Mouse (Mus musculus) intestine, embryonic 14.5 days (tissue): ENCODE measurements at regions not wholly inside any gene's neighbourhood (a gene's known extent, or its start where the extent isn't known, plus 50 kb on each side); places are given as distances from the start of the nearest gene placed in this dataset.

Experiments used
- ATAC-seq: fragments of 200-750 bp; cut with Nextera tagmentation; replicated peaks from 2 replicates; pipeline ENCODE4 v1.8.0; 2017; ENCODE audit warnings: low read depth, moderate number of reproducible peaks, moderate TSS enrichment, moderate library complexity; ENCODE audit not compliant: low FRiP score, low TSS enrichment
- DNase-seq: peaks from one replicate; pipeline ENCODE4 v3.0.0-alpha.2; 2018; ENCODE audit warnings: low spot score
- H3K27ac ChIP-seq: fragments of 300-500 bp; sonication (generic); 2 replicates; pipeline ENCODE4 v1.5.1; 2014; ENCODE audit warnings: low read depth, mild to moderate bottlenecking, control low read depth
- H3K27me3 ChIP-seq: fragments of 300-500 bp; sonication (generic); replicated peaks from 2 replicates; pipeline ENCODE4 v1.6.1; 2014; ENCODE audit warnings: low read length, control low read depth; ENCODE audit not compliant: control insufficient read depth, insufficient read depth
- H3K36me3 ChIP-seq: fragments of 300-500 bp; sonication (generic); 2 replicates; pipeline ENCODE4 v1.6.1; 2014; ENCODE audit warnings: low read length, control low read depth; ENCODE audit not compliant: control insufficient read depth, insufficient read depth
- H3K4me1 ChIP-seq: fragments of 300-500 bp; sonication (generic); replicated peaks from 2 replicates; pipeline ENCODE4 v1.6.1; 2014; ENCODE audit warnings: low read length, control low read depth, mixed read lengths; ENCODE audit not compliant: control insufficient read depth, insufficient read depth
- H3K4me2 ChIP-seq: fragments of 300-500 bp; sonication (generic); 2 replicates; pipeline ENCODE4 v1.6.1; 2014; ENCODE audit warnings: low read length
- H3K4me3 ChIP-seq: fragments of 300-500 bp; sonication (generic); 2 replicates; pipeline ENCODE4 v1.5.1; 2014; ENCODE audit warnings: low read depth, low read length, control low read depth, mixed read lengths
- H3K9ac ChIP-seq: fragments of 300-500 bp; sonication (generic); 2 replicates; pipeline ENCODE4 v1.6.1; 2014; ENCODE audit warnings: mild to moderate bottlenecking, low read length
- H3K9me3 ChIP-seq: fragments of 300-500 bp; sonication (generic); 2 replicates; pipeline ENCODE4 v1.6.1; 2016; ENCODE audit warnings: low read length, control low read depth; ENCODE audit not compliant: control insufficient read depth
- WGBS: fragments of 180-500 bp; shearing (Covaris S2); extraction: QIAGEN DNeasy Blood & Tissue Kit; methylation state at CpG from one replicate; pipeline ENCODE4 v1.1.7; 2014; 5-methylcytosine and 5-hydroxymethylcytosine counted together

DNA sequence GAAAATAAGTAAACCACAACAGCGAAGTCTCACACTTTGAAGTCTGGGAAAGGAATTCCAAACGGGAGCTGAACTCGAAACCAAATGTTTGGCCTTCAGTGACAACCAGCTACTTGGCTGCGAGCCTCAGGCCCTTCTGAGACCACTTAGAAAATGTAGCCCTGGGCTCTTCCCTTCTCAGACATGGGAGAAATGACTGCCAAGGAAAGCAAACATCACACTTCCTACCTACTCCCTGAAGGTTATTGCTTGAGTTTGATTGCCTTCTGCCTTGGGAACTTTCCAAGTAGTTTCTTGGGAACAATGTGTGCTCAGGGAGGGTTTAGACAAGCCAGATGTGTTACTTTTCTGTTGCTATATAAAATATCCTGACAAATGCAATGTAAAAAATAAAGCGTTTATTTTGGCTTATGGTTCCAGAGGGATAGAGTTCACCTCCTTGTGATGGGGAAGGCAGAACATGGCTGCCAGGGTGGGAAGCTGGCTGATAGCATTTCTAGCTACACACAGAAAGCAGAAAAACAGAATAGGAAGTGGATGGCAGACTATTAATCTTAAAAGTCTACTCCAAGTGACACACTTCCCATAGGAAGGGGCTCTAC, 194.8 kb upstream of the Rack1 start:
- no peak for DNase-seq
- no peaks in the 10 kb centered on the region for H3K9me3 ChIP-seq

DNA sequence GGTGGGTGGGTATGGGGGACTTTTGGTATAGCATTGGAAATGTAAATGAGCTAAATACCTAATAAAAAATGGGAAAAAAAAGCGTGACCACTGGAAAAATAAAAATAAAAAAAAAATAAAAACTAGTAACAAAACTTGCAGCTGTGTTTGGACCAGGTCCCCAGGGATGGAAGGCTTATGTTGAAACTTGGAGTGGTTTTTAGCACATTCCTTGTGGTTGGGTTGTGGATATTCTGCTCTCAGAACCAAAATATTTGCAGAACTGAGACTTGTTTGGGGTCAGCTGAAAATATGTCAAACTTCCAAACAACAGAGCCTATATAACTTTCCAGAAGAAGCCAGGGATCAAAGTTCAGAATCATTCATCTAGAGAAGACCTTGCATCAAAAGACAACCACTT, 199.0 kb upstream of the Rack1 start:
- Histone ChIP-seq H3K4me3 (no peak overlapping the region), H3K4me2 (no peak overlapping the region), H3K27ac (no peak overlapping the region), H3K27me3 (no peaks in the 10 kb centered on the region), H3K36me3 (no peaks in the 10 kb centered on the region), H3K9me3 (no peaks in the 10 kb centered on the region), H3K4me1 (no peaks in the 10 kb centered on the region), H3K9ac (no peak overlapping the region)
- WGBS, result 72% methylated on average over 1 of the region's 1 CpGs
- no peak for ATAC-seq
- DNase-seq, result no peak

More for the DNA sequence above, 194.8 kb upstream of the Rack1 start:
- WGBS, result 41% methylated on average over 5 of the region's 5 CpGs
- H3K27ac ChIP-seq, result no peak overlapping the region
- ATAC-seq, result no peak
- no peaks in the 10 kb centered on the region for H3K36me3 ChIP-seq
- H3K4me3 ChIP-seq, result no peak overlapping the region
- no peak overlapping the region for H3K9ac ChIP-seq
- no peaks in the 10 kb centered on the region for H3K27me3 ChIP-seq
- no peak overlapping the region for H3K4me2 ChIP-seq
- H3K4me1 ChIP-seq, result no peaks in the 10 kb centered on the region

DNA sequence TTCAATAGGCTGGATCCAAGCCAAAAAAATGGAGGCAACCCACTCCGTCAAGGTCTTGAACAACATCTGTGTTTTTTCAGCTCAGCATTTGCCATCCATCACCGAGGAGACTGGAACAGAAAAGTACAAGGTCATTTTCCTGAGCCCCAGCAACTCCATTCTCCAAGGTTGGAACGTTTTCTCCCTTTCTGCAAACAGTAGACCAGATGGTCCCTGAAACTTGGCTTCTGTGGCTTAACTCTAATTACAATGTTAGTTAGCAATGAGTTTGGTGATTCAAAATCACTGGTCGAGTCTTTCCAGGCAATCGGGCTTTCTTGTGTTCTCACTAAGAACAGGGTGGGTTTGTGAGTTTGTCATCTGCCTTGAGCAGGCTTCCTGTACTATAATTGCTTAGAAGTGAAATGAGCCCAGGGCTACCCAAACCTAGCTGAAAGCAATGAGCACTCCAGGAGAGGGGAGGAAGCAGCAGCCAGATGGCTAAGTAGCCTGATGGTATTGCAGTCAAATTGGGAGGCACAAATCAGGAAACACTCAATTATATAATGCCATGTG, 200.5 kb upstream of the Rack1 start:
- Histone ChIP-seq H3K27me3 (no peaks in the 10 kb centered on the region), H3K9me3 (no peaks in the 10 kb centered on the region), H3K4me3 (no peak overlapping the region), H3K4me2 (no peak overlapping the region), H3K36me3 (no peaks in the 10 kb centered on the region), H3K9ac (no peak overlapping the region), H3K27ac (no peak overlapping the region), H3K4me1 (no peaks in the 10 kb centered on the region)
- ATAC-seq (no peak), DNase-seq (no peak)
- WGBS, result 66% methylated on average over 5 of the region's 5 CpGs

DNA sequence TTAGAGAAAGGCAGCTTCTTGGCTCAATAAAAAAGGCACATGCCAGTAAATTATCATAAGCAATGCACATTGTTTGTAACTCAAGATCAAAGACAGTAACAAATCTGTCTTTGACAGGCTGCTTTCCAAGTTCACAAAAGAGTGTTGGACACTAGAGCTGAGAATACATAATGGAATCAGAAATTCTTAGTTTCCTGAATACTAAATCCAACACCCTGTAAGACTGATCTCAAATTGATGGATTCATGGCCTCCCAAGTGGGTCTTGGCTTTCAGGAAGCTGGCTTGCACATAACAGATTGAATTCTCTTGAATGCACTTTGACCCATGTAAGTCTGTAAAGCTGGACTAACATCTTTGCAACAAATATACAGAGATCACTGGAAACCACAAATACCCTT, 201.1 kb upstream of the Rack1 start:
- no peak overlapping the region for H3K4me3 ChIP-seq
- no peak overlapping the region for H3K4me2 ChIP-seq
- no peaks in the 10 kb centered on the region for H3K4me1 ChIP-seq
- DNase-seq (no peak), ATAC-seq (no peak)
- H3K9ac ChIP-seq, result no peak overlapping the region
- no peak overlapping the region for H3K27ac ChIP-seq
- H3K27me3 ChIP-seq, result no peaks in the 10 kb centered on the region
- no peaks in the 10 kb centered on the region for H3K36me3 ChIP-seq
- H3K9me3 ChIP-seq, result no peaks in the 10 kb centered on the region

DNA sequence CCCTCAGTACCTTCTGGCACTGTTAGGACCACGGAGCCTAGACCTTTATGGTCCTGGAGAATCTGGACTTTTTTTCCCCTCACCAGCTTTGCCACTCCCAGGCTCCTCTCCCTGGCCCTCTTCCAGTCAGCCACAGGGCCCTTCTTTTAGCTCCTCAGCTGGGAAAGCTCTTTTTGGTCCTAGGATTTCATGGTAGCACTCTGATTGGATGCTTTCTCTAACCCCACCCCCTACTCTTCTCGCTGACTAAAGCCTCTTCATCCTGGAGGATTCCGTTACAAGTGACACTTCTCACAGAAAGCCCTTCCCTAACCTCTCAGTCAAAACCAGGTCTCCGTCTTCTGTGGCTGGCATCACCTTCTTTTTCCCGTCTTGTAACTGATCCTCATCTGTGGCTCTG, 205.7 kb upstream of the Rack1 start:
- ATAC-seq (no peak), DNase-seq (no peak)
- H3K27ac ChIP-seq, result no peak overlapping the region
- H3K36me3 ChIP-seq, result no peaks in the 10 kb centered on the region
- no peak overlapping the region for H3K4me2 ChIP-seq
- H3K9ac ChIP-seq, result no peak overlapping the region
- H3K4me3 ChIP-seq, result no peak overlapping the region
- no peaks in the 10 kb centered on the region for H3K27me3 ChIP-seq
- H3K4me1 ChIP-seq, result no peaks in the 10 kb centered on the region
- 19% methylated on average over 5 of the region's 5 CpGs for WGBS
- no peaks in the 10 kb centered on the region for H3K9me3 ChIP-seq

DNA sequence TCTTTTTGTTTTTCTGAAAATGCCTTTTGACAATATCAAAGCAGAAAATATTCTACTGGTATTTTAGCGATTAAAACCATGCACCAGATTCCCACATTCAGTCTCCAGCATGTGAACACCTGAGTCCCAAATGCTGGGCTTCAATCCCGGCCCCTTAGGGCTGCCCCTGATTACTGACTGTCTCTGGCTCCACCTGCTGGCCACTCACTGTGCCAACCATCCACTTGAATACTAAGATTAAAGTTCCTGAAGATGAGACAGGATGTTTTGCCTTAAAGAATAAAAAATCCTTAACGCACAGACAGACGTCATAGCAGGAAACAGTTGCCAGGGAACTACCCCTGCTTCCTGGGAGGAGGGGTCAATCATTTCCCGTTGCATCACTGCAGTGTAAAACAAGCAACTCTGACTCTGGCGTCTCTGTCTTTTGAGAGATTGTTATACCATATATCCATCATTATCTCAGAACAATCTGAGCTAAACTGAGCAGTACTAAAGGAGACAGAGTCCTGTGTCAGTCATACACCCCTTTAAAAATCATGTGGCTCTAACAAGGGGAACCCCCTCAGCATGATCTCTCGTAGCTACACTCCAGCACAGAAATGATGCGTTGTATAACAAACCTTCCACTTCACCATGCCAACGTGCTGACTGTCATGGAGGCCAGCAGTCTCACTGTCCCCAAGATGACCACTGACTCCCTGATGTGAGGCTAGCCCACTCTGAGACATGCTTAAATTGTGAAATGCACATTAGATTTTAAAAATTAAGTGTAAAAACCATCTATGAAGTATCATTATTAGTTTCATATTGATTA, 211.1 kb upstream of the Rack1 start:
- DNase-seq (peak; percentile 79), ATAC-seq (peak; percentile 76; the same call in 1 of the 2 replicates)
- Histone ChIP-seq H3K36me3 (no peaks in the 10 kb centered on the region), H3K27me3 (no peaks in the 10 kb centered on the region), H3K9ac (no peak overlapping the region), H3K4me2 (no peak overlapping the region), H3K4me3 (no peak overlapping the region), H3K4me1 (no peaks in the 10 kb centered on the region), H3K9me3 (no peaks in the 10 kb centered on the region), H3K27ac (no peak overlapping the region)
- WGBS, result 35% methylated on average over 9 of the region's 9 CpGs

DNA sequence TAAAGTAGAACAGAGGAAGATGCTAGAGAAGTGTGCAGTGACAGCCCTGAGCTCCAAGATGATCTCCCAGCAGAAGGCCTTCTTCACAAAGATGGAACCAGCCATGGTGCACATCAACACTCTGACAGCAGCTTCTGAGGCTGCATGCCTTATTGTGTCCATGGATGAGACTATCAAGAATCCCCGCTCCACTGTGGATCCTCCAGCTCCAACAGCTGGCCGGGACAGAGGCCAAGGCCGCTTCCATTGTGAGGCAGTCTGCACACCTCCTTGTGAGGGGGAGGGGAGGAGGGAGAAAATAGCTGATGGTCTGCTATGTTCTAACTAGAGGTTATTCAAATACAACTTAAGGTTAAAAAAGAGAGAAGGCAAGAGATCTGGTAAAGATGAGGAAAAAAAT, 231.4 kb upstream of the Rack1 start:
- Histone ChIP-seq H3K4me3 (no peak overlapping the region), H3K4me2 (no peak overlapping the region), H3K27me3 (no peaks in the 10 kb centered on the region), H3K9me3 (no peaks in the 10 kb centered on the region), H3K27ac (no peak overlapping the region), H3K9ac (no peak overlapping the region), H3K36me3 (no peaks in the 10 kb centered on the region), H3K4me1 (no peaks in the 10 kb centered on the region)
- ATAC-seq (no peak), DNase-seq (no peak)
- 83% methylated on average over 3 of the region's 3 CpGs for WGBS

DNA sequence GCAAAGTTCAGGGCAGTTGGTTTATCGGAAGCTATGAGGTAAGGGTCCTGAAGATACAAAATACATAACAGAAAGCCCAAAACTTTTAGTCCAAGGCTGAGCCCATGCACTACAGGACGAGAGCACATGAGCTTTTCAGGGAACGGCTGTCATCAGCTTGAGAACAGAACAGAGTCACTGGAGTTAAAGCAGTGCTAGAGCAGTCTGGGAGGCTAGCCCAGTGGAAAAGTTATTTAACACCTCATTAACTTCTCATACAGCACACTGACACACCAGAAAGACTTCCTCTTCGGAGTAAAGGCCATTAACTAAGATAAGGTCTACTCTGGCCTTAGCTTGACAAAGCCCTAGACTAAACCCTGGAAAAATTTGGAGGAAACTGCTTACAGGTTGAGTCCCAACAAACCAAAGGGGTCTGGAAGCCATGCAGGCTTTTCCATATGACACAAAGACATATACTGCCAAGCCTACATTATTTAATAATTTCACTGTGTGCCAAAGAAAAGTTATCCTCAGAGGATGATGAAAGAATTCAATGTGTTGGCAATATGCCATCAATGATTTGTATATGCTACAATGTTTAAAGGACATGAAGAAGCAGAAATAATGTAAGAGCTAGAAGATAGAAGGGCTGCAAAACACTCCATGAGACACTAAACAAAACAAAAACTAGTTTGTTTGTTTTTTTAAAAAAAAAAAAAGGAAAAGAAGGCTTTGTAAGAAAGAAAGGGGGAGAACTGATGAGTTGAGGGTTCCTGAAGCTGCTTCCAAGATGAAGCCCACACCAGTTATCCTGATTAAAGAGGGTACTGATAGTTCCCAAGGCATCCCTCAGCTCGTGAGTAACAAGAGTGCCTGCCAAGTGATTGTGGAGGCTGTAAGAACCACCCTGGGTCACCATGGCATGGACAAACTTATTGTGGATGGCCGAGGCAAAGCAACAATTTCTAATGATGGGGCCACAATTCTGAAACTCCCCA, 232.3 kb upstream of the Rack1 start:
- Histone ChIP-seq H3K9ac (no peak overlapping the region), H3K27me3 (no peaks in the 10 kb centered on the region), H3K4me3 (no peak overlapping the region), H3K4me1 (no peaks in the 10 kb centered on the region), H3K27ac (no peak overlapping the region), H3K9me3 (no peaks in the 10 kb centered on the region), H3K36me3 (no peaks in the 10 kb centered on the region), H3K4me2 (no peak overlapping the region)
- 67% methylated on average over 6 of the region's 6 CpGs for WGBS
- no peak for DNase-seq
- ATAC-seq, result no peak
